Mouse (Mus musculus): ENCODE measurements around the gene Zcwpw1.

- TF ChIP-seq EP300 (IDR thresholded peaks at IDR 0.05) (no peak), CTCF (IDR thresholded peaks at IDR 0.05) (no peak)
Measured at GRCm38 (mm10) chr5:137831106-137831505, 43.5 kb downstream of the Zcwpw1 start.

All from lung, postnatal 0 days (tissue).